Mouse (Mus musculus) testis, adult 2 months (tissue): ENCODE results near the gene Khk.

Experiments
- CTCF ChIP-seq: fragments of 200-500 bp; IDR thresholded peaks from 2 replicates; pipeline ENCODE4 v1.5.1; 2012; ENCODE audit warnings: low read depth, mild to moderate bottlenecking, inconsistent platforms, low read length, moderate library complexity; ENCODE audit not compliant: control insufficient read depth, insufficient read depth, insufficient replicate concordance
- POLR2A ChIP-seq: fragments of 200-500 bp; IDR thresholded peaks from 2 replicates; pipeline ENCODE4 v1.6.1; 2012; ENCODE audit warnings: low read depth, mild to moderate bottlenecking, inconsistent platforms, low read length, moderate library complexity; ENCODE audit not compliant: control insufficient read depth

- TF ChIP-seq CTCF, result no peak
- no peak for TF ChIP-seq POLR2A
These were observed 19.4 kb upstream of the Khk start for GRCm38 (mm10) chr5:30901860-30902259.
